Mouse (Mus musculus): Measurements from ENCODE around the gene Rfx3.

The Rfx3 gene

GRCm38 (mm10) chr19:28010471-28011395 is at the start of gene Rfx3:
TSS of gene Rfx3 (minus strand) at chr19:28011166.
- DNase-seq = peak; percentile 56

- DNase-seq = no peak
Measured at GRCm38 (mm10) chr19:28052058-28052457, 41.1 kb upstream of the Rfx3 start.

DNA sequence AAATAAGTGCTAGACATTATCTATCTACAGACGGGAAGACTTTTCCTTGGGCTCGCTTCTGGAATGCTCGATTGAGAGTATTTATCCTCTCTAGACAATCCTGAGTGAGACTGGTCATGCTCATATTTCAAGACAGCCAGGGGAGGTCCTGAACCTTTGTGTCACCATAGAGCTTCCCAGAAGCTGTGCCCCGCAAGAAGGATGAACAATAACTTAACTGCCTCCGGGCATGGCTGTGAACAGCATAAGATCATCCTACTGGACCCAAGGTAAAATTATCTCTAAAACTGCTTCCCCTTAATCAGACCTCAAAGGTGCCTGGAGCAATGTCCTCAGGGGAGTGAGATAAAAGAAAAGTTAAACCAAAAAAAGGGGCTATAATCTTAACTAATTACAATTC is 40.6 kb upstream of the Rfx3 start:
- no peak for DNase-seq

GRCm38 (mm10) chr19:28049280-28049679 is 38.3 kb upstream of the Rfx3 start:
- no peak for DNase-seq

DNA sequence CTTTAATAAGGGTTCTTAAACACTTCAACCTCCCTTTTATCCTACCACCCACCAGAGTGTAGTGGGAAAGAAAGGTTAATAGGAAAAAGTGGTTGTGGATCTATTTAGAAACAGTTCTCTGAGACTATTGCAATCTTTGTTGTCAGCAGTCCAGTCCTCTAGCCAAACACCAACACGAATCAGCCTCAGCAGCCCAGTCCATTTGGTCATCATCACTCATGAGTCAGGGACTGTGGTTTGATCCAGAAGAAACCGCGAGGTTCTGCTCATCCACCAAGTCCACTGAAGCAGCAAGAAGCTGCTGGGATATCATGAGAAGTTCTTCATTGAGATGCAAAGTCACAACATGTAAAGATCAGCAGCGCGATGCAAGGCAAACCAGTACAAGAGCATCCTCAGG is 35.8 kb upstream of the Rfx3 start:
- no peak for DNase-seq

GRCm38 (mm10) chr19:28044950-28045349 is 34.0 kb upstream of the Rfx3 start:
- no peak for DNase-seq

GRCm38 (mm10) chr19:28011718-28012499 is 943 bp upstream of the Rfx3 start:
- DNase-seq = peak; percentile 86

- peak; percentile 92 for DNase-seq
Measured at GRCm38 (mm10) chr19:28011396-28011717, 391 bp upstream of the Rfx3 start.

GRCm38 (mm10) chr19:28009587-28010281 is 1.2 kb downstream of the Rfx3 start:
- DNase-seq = peak; percentile 29

DNA sequence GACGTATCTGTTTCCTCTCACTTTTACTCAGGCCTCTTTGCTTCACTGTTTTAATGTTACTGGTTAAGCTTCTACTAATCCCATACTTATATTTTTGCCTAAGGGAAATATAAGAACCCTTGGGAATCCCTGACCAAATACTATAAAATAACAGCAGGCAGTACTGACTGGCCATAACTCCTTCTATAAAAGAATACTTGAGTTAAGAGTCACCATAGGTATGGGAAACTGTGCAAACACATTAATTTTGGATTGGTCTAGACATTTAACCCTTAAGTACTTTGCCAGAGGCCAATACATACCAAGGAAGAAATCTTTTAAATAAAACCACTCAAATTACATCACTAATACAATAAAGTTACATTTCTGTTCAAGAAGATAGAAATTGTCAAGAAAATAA is 6.8 kb downstream of the Rfx3 start:
- DNase-seq = no peak

- DNase-seq = no peak
Measured at GRCm38 (mm10) chr19:28003474-28003873, 7.5 kb downstream of the Rfx3 start.

- no peak for DNase-seq
Measured at GRCm38 (mm10) chr19:28002708-28003107, 8.3 kb downstream of the Rfx3 start.

GRCm38 (mm10) chr19:27992800-27993199 is 18.2 kb downstream of the Rfx3 start:
- DNase-seq = peak; percentile 16

DNA sequence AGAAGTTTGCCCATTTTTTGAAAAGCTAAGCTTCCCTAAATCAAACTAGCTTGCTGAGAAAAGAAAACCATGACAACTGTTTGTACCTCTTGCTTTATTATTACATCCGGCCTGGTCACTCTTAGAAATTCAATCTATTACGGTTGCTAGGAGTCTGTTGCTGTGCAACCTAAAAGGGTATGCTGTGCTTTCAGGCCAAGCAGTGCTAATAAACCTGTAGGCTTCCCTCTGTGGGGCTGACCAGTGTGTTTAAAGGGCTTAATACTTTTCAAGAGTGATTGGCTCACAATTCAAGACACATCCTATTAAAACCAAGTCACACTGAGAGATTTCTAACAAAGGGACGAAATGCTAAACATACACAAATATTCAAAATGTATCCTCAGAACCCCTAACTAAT is 22.2 kb downstream of the Rfx3 start:
- no peak for DNase-seq

DNA sequence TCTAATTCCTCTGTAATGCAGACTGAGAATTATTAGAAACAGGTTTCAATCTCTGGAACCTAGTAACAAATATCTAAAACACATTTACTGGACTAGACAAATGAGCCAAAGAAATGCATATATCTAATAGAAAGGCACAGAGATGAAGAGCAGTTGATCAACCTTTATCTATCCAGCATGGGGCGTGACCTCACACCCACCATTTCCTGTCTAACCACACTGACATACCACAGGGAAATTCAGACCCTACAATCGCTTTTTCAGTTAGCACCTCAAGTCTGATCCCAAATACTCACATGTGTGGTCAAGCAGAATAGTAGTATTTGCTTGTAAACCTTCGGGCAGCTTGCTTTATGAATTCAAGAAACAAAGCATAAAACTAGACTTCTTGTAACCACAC is 43.4 kb downstream of the Rfx3 start:
- no peak for DNase-seq

DNA sequence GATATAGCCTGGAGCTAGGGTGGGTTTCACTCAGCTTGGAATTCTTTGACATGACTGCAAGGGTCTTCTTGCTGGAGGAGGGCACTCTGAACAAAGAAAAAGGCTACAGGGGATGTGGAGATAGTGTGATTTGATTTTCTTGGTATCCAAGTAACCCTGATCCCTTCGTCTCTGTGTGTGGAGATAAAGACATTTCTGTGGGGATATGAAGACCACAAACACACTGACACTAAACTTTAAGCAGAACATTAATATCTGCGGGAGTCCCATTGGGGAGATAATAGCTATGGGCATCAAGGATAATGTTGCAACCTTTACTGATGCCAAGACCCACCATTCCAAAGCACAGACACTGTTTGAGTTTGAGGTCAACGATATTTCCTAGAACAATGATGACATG is 49.7 kb downstream of the Rfx3 start:
- DNase-seq = no peak

DNA sequence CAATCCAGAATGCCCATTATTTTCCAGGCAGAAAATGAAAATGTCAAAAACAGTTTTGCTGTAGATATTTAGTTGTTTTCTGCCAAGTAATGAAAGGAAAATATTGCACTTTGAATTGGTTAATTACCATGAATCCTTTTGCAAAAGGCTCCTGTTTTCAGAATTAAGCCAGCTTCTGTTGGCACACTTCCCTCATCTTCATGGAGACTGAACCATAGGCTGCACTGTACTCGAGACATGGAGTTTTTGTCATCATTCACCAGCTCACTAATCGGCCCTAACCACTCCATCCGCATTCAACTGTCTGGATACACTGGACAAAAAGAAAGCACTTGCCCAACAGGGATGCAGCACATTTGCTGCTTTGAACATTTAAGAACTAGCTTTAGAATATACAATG is 75.5 kb downstream of the Rfx3 start:
- DNase-seq = no peak

GRCm38 (mm10) chr19:27931136-27931535 is 79.8 kb downstream of the Rfx3 start:
- no peak for DNase-seq

GRCm38 (mm10) chr19:27926378-27926777 is 84.6 kb downstream of the Rfx3 start:
- no peak for DNase-seq

- no peak for DNase-seq
Measured at GRCm38 (mm10) chr19:27919040-27919439, 91.9 kb downstream of the Rfx3 start.

- no peak for DNase-seq
Measured at GRCm38 (mm10) chr19:27916446-27916845, 94.5 kb downstream of the Rfx3 start.

GRCm38 (mm10) chr19:27906976-27907375 is 104.0 kb downstream of the Rfx3 start:
- DNase-seq = no peak

GRCm38 (mm10) chr19:27905976-27906375 is 105.0 kb downstream of the Rfx3 start:
- no peak for DNase-seq

GRCm38 (mm10) chr19:27905172-27905571 is 105.8 kb downstream of the Rfx3 start:
- DNase-seq = no peak

Data from cerebellum, adult 8-10 months (tissue).